Mouse (Mus musculus): ENCODE measurements around the gene Treh.
A peak's percentile ranks its signal among the peaks of the same experiment; 100 is the strongest.

The Treh gene

GRCm38 (mm10) chr9:44735886-44736285 is 62.9 kb downstream of the Treh start:
- peak in 1 of 2 experiments; percentile 47 for DNase-seq
